Mouse (Mus musculus) embryonic fibroblast, embryonic 13.5 days (primary cell): Measurements from ENCODE around the gene Cflar.

Experiments used
- CTCF ChIP-seq: IDR thresholded peaks from 2 replicates; pipeline ENCODE4 v1.5.1; 2011; ENCODE audit warnings: mild to moderate bottlenecking, control low read depth, low read length, moderate library complexity, borderline replicate concordance; ENCODE audit not compliant: insufficient read depth
- POLR2A ChIP-seq: IDR thresholded peaks from 2 replicates; pipeline ENCODE4 v1.6.1; 2011; ENCODE audit warnings: low read depth, mild to moderate bottlenecking, control low read depth, low read length, moderate library complexity

- TF ChIP-seq POLR2A (no peak), CTCF (no peak)
These were observed 31.9 kb downstream of the Cflar start for GRCm38 (mm10) chr1:58743252-58743651.
